Mouse (Mus musculus): Measurements from ENCODE around the gene Cyp2d40. TPM values are rescaled to one million over a fixed set of nuclear protein-coding genes. Genes with fewer than 3 reads are reported as not detected.
"Not testable (repeated sequence)": the region's sequence is repeated elsewhere in the genome, so short reads cannot be mapped to it uniquely, and the experiment has no call there.

Gene Cyp2d40
- total RNA-seq (2021) = not detected
- long read RNA-seq, experiment 1, partial matches to known transcripts = 0 of 1 reads
- long read RNA-seq, experiment 1, other reads (novel, unspliced or antisense) = 1 of 1 reads
- long read RNA-seq, experiment 2 = 0 reads

- TF ChIP-seq CTCF (conservative IDR thresholded peaks at IDR 0.05) = no peak
- H3K27ac ChIP-seq = no peak within 1 kb of the TSS
- no peak for DNase-seq (ENCODE audit: low spot score in 2 of 2)
- H3K4me3 ChIP-seq = no peak within 1 kb of the TSS
Measured at GRCm38 (mm10) chr15:82763631-82764420, at the start of gene Cyp2d40. Cyp2d40 (minus strand) TSS chr15:82764183.

GRCm38 (mm10) chr15:82810556-82810955 is 46.6 kb upstream of the Cyp2d40 start:
- no peak overlapping the region for H3K4me3 ChIP-seq
- H3K27ac ChIP-seq = no peak overlapping the region
- no peak for TF ChIP-seq CTCF (conservative IDR thresholded peaks at IDR 0.05)
- DNase-seq (ENCODE audit: low spot score in 2 of 2) = no peak

- DNase-seq (ENCODE audit: low spot score in 2 of 2) = no peak
- peak overlapping the region; percentile 55; the same call in 1 of the 2 replicates for H3K27ac ChIP-seq
- TF ChIP-seq CTCF (conservative IDR thresholded peaks at IDR 0.05) = no peak
- no peak overlapping the region for H3K4me3 ChIP-seq
Measured at GRCm38 (mm10) chr15:82809511-82809910, 45.5 kb upstream of the Cyp2d40 start.

GRCm38 (mm10) chr15:82806969-82807763 is 43.2 kb upstream of the Cyp2d40 start:
- TF ChIP-seq CTCF (conservative IDR thresholded peaks at IDR 0.05) = no peak
- no peak overlapping the region for H3K27ac ChIP-seq
- H3K4me3 ChIP-seq = no peak overlapping the region
- DNase-seq (ENCODE audit: low spot score in 2 of 2) = no peak

- Histone ChIP-seq H3K4me3 (no peak overlapping the region), H3K27ac (no peak overlapping the region)
- TF ChIP-seq CTCF (conservative IDR thresholded peaks at IDR 0.05) = peak; percentile 98
- peak; percentile 81 to 92 for DNase-seq (ENCODE audit: low spot score in 2 of 2)
Measured at GRCm38 (mm10) chr15:82804708-82805639, 41.0 kb upstream of the Cyp2d40 start.

- DNase-seq (ENCODE audit: low spot score in 2 of 2) = no peak
- no peak for TF ChIP-seq CTCF (conservative IDR thresholded peaks at IDR 0.05)
- H3K4me3 ChIP-seq = no peak overlapping the region
- no peak overlapping the region for H3K27ac ChIP-seq
Measured at GRCm38 (mm10) chr15:82795936-82796440, 32.0 kb upstream of the Cyp2d40 start.

- no peak for DNase-seq (ENCODE audit: low spot score in 2 of 2)
- no peak within 1 kb of the TSS for H3K27ac ChIP-seq
- no peak within 1 kb of the TSS for H3K4me3 ChIP-seq
- no peak for TF ChIP-seq CTCF (conservative IDR thresholded peaks at IDR 0.05)
Measured at GRCm38 (mm10) chr15:82794277-82794676, 30.3 kb upstream of the Cyp2d40 start, which contains the start of gene Cyp2d26. Cyp2d26 (minus strand) TSS chr15:82794294.

GRCm38 (mm10) chr15:82793868-82794267 is 29.9 kb upstream of the Cyp2d40 start:
- Histone ChIP-seq H3K4me3 (no peak overlapping the region), H3K27ac (no peak overlapping the region)
- TF ChIP-seq CTCF (conservative IDR thresholded peaks at IDR 0.05) = no peak
- DNase-seq (ENCODE audit: low spot score in 2 of 2) = no peak

GRCm38 (mm10) chr15:82793454-82793853 is 29.5 kb upstream of the Cyp2d40 start:
- Histone ChIP-seq H3K4me3 (no peak overlapping the region), H3K27ac (no peak overlapping the region)
- TF ChIP-seq CTCF (conservative IDR thresholded peaks at IDR 0.05) = no peak
- DNase-seq (ENCODE audit: low spot score in 2 of 2) = no peak

GRCm38 (mm10) chr15:82792566-82792965 is 28.6 kb upstream of the Cyp2d40 start:
- H3K27ac ChIP-seq = no peak overlapping the region
- H3K4me3 ChIP-seq = no peak overlapping the region
- TF ChIP-seq CTCF (conservative IDR thresholded peaks at IDR 0.05) = no peak
- no peak for DNase-seq (ENCODE audit: low spot score in 2 of 2)

GRCm38 (mm10) chr15:82784581-82784980 is 20.6 kb upstream of the Cyp2d40 start:
- no peak for DNase-seq (ENCODE audit: low spot score in 2 of 2)
- TF ChIP-seq CTCF (conservative IDR thresholded peaks at IDR 0.05) = no peak
- H3K27ac ChIP-seq = no peak overlapping the region
- no peak overlapping the region for H3K4me3 ChIP-seq

GRCm38 (mm10) chr15:82783800-82784199 is 19.8 kb upstream of the Cyp2d40 start:
- H3K4me3 ChIP-seq = no peak overlapping the region
- no peak for DNase-seq (ENCODE audit: low spot score in 2 of 2)
- H3K27ac ChIP-seq = no peak overlapping the region
- TF ChIP-seq CTCF (conservative IDR thresholded peaks at IDR 0.05) = no peak

- H3K27ac ChIP-seq; DNase-seq (ENCODE audit: low spot score in 2 of 2); H3K4me3 ChIP-seq: not testable (repeated sequence)
Measured at GRCm38 (mm10) chr15:82777856-82778255, 13.9 kb upstream of the Cyp2d40 start.
